Mouse (Mus musculus) cerebellum, postnatal 10 days (tissue): ENCODE results near the gene Slc25a39.
"Not testable (repeated sequence)": the region's sequence is repeated elsewhere in the genome, so short reads cannot be mapped to it uniquely, and the experiment has no call there.

Source experiments
- DNase-seq, 2 experiments: peaks; one replicate each; pipeline ENCODE4 v3.0.0; 2021; ENCODE audit warnings: mixed read lengths in 2 of 2

Slc25a39 gene

GRCm38 (mm10) chr11:102393719-102394420 is 13.9 kb downstream of the Slc25a39 start:
- peak; percentile 86 to 89 for DNase-seq

DNA sequence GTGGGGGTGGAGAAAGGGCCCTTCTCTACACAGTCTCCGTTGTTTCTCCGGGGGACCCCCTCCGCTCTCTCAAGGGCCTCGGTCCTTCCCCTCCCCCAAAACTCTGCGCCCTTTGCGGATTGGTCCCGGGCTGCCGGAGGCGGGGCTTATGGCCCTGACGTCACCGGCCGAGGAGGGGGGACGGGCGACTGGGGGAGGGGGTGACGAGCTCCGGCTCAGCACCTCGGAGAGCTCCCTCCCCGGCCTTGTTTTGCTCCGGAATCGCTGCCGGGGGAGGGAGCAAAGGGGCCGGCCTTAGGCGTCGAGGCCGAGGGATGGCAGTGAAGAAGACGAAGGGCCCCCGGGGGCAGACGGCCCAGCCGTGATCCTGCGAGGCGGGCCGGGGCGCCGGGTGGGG is 14.5 kb downstream of the Slc25a39 start, which contains the start of gene Rundc3a:
Rundc3a (plus strand) TSS at position 166 of the 397 bp plus-strand sequence.
- peak; percentile 100 for DNase-seq

DNA sequence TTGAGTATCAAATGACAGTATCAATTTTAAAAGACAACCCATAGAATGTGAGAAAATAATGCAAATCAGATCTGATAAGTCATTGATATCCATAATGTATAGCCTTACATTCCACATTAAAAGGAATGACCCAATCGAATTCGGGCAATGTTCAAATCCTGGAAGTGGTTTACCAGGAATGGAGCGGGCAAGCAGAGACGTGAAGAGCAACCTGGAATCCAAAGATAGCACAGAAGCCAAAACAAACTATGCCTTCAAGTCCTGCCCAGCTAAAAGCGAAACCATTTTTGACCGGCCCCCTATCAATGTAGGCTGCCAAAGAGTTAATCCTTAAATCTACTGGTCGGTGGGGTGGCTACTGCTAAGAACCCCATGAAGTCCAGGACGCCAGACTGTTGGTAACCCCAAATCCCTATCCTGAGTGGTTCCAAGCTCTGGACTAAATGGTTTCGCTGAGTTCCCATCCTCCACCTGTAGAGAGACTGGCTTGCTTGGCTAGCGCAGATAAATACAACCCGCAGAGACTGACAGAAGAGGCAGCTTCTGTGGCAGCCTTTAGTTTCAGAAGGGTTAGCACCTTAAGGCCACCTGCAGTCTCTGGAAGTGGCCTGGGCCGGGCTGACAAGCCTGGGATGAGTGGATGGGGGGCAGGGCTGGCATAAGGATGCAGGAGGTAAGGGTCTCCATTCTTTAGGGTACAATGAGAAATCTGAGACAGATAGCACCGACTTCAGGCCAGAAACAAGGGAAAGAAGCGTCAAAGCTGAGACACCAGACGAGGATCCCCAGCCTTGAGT is 15.1 kb downstream of the Slc25a39 start:
- no peak for DNase-seq

GRCm38 (mm10) chr11:102389436-102389835 is 18.3 kb downstream of the Slc25a39 start:
- DNase-seq = not testable (repeated sequence)

GRCm38 (mm10) chr11:102386121-102386520 is 21.6 kb downstream of the Slc25a39 start:
- no peak for DNase-seq

DNA sequence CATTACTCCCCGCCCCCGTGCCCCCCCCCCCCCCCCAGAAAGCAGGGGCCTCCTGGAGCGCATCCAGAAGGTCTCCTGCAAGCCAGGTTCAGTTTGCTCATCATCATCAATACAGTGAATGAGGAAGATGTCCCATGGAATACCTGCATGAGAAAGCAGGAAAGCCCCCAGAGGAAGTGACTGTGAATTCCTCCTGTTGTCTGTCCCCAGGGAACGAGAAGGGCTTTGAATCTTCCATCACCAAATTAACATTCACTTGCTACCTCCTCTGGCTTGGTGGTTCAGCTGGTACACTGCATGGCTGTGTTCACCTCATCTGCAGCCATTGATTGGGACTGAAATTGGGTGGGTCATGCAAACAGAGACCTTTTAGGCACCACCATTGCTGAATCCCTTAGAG is 22.7 kb downstream of the Slc25a39 start:
- DNase-seq = no peak

DNA sequence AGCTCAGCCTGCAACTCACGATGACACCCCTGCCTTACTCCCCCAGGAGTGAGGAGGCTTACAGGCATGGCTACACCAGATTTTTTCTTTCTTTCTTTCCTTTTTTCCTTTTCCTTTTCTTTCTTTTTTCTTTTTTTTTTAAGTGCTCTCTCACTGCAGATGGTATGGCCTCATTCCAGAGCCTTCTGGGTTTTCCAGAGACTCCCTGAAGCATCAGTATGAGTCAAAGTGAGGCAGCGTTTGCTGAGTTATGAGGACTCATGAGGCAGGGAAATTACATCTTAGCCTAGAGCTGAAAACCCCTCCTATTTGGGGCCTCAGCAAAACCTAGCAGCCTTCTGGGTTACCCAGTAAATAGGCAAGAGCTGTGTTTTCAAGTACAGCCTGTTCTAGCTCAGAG is 23.3 kb downstream of the Slc25a39 start:
- DNase-seq = peak; percentile 34 to 43

DNA sequence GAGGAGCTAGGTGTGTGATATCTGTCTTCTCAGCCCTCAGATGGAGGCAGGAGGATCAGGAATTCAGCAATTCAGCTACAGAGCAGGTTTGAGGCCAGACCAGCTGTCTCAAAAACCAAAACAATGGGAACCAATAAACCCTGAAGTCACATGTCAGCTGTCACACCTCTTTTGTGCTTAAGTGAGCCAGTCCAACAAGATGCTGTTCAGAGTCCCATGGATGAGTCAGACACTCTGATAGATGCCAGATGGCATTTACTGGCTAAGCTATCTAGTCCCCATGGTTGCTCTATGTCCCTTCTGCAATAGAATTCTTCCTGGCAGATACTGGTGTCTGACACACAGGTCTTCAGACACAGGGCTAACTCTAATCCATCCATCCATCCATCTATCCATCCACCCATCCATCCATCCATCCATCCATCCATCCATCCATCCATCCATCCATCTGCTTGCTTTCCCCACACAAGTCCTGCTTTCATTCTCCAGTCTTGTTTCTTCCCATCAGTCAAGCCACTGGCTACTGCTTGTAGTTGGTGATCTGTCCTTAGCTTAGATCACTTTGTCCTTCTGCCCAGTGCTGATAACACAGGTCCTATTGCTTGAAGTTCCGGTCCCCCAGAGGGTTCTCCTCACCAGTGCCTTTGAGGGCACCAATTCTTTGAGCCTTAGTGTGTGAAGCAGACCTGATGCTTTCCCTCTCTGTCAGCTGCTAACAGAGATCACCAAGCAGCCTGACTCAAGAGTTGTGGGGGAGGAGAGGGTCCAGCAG is 24.2 kb downstream of the Slc25a39 start:
- peak; percentile 32 to 43 for DNase-seq

GRCm38 (mm10) chr11:102382794-102383193 is 25.0 kb downstream of the Slc25a39 start:
- no peak for DNase-seq

DNA sequence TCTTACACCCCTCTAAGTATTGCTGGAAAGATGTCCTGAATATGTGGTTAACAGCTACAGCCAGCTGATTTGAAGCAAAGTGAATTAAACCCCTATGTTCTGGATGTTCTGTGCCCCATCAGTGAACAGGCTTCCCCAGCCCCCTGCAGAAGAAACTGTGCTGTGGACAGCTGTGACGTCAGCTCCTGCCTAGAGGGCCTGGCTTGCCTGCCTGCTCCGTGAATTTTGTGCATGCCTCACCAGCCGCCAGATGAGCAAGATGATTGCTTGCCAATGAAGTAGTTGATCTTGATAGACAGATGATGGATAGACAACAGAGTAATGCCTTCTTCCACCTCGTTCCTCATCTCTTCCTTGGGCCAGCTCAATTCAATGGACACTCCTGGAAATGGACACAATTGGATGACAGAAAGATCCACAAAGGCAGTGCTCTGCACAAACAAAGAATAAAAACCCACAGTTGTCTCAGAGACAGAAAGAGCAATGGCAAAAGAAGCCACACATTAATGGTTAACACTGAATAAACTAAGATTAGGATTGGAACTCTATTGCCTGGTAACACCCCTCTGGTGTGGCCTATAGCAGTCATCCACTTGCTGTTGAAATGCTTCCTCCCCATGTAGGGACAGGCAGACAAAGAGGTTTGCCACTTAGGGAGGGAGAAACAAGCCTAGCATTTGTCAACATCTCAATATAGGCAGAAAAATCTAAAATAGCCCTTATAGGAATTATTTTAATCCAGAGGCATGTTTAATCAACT is 26.2 kb downstream of the Slc25a39 start:
- peak in 1 of 2 experiments; percentile 14 for DNase-seq

DNA sequence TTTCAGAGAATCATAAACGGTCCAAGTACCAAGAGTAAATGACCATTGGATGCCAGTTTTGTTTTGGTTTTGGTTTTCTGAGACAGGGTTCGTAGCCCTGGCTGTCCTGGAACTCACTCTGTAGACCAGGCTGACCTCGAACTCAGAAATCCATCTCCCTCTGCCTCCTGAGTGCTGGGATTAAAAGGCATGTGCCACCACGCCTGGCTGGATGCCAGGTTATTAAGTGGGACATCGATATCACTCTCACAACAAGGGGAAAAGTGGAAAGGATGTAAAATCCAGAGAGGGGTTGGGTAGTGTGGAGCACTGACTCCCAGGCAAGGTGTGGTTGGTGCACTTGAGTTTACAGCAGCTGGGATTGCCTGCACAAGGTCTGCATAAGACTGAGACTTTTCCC is 27.7 kb downstream of the Slc25a39 start:
- no peak for DNase-seq

DNA sequence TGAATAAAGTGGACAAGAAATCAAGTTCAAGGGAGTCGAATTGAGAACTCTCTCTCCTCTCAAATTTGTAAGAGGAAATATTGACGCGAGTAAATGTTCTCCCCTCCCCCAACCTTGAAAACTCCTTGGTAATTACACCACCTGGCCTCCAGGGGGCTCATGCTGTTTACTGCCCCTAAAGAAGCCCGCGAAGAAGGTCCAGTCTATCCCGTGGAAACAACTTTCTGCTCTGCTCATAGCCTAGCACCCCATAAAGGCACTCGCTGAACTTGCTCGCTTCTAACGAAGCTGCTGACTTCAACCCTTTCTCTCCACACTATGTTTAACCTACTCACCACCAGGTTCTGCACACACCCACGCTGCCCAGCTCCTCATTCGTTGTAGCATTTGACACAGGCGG is 30.6 kb downstream of the Slc25a39 start:
- peak in 1 of 2 experiments; percentile 37 for DNase-seq

- DNase-seq = peak; percentile 10 to 24
Measured at GRCm38 (mm10) chr11:102376196-102376835, 31.4 kb downstream of the Slc25a39 start.

GRCm38 (mm10) chr11:102375196-102376173 is 32.3 kb downstream of the Slc25a39 start:
- peak; percentile 57 to 62 for DNase-seq

DNA sequence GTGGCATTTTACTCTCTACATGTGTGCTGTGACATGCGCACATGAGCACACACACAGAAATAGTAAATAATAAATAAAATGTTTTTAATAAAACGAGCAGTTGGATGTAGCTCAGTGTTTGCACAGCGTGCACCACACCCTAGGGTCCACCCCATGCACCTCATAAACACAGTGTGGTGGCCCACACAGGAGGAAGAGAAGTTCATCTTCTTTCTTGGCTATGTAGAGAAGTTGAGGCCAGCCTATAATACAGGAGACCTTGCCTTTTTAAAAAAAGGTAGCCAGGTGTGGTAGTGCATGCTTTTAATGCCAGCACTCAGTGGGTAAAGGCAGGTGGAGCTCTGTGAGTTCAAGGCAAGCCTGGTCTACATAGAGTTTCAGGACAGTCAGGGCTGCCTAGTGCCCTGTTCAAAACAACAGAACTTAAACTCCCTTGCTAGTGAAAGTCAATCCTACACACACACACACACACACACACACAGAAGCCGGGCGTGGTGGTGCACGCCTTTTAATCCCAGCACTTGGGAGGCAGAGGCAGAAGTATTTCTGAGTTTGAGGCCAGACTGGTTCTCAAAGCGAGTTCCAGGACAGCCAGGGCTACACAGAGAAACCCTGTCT is 33.5 kb downstream of the Slc25a39 start:
- DNase-seq = no peak

- no peak for DNase-seq
Measured at GRCm38 (mm10) chr11:102373646-102374045, 34.1 kb downstream of the Slc25a39 start.

- DNase-seq = no peak
Measured at GRCm38 (mm10) chr11:102372936-102373335, 34.8 kb downstream of the Slc25a39 start.

DNA sequence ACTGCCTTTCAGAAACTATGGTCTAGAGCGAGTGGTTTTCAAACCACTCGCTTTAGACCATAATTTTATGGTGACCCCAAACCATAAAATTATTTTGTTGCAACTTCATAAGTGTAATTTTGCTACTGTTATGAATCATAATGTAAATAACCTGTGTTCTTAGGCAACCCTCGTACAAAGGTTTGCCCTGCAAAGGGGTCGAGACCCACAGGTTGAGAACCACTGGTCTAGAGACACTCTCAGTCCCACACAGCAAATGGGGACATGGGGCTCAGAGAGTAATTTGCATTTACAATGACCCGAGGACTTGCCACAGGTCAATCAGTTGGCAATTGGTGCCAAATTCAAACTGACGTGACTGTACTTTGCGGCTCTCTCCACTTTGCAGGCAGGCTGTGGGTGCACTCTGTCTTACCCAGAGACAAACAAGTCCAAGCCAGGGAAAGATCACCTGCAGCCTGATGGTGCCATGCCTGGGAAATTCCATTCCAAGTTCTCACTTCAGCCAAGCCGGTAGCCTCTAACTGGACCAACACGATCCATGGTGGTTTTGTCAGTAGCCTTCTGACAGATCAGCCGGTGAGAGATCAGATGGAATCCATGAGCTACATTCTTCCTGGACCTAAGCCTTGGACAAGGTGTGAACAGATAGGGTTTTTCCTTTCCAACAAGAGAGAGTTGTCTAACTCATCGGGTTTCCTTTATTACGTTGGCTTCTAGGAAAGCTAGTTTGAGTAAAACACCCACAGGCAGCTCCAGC is 35.6 kb downstream of the Slc25a39 start:
- no peak for DNase-seq

DNA sequence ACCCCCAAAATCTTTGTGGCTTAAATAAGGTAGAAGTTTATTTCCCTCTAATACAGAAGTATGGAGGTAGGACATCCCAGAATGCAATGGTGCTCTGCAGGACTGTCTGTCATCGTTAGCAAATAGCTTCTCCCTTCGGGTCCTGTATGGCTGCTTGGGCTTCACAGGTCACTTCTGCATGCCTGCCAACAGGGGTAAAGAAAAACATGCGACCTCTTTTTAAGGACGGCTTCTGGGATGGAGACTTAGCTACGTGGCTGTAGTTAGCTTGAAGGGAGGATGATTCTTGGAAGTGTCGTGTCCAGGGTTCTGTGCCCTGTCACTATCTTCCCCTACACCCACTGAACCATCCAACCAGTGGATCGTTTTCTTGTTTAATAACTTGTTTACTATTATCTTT is 37.5 kb downstream of the Slc25a39 start:
- no peak for DNase-seq
